In genomic region chr2:102924480-102924879, GRCm38 (mm10) we compare ENCODE assay signal across 25 mouse cellular contexts. TPM values are rescaled to one million over a fixed set of nuclear protein-coding genes. Genes with fewer than 3 reads are reported as not detected.
A peak's percentile ranks its signal among the peaks of the same experiment; 100 is the strongest.
DNase-seq lines count a peak whose midpoint lies in the region; ATAC-seq and TF ChIP-seq lines count a peak whose summit lies in the region.
"Had no signal": no experiment of that assay in that cellular context is flagged by ENCODE, and none has a peak within 500 bp of the region (broad histone marks: within the 10 kb centered on the region; RNA-seq: fewer than 3 reads in every experiment).

No protein-coding gene starts in this region.

- no peak overlapping the region for H3K4me2 ChIP-seq in limb, embryonic 14.5 days (replicated peaks; ENCODE audit: low read depth, low read length, severe bottlenecking)
- H3K4me2 ChIP-seq in lung, embryonic 15.5 days = no peak overlapping the region
- no peak overlapping the region for H3K4me2 ChIP-seq in lung, postnatal 0 days (replicated peaks; ENCODE audit: low read depth, low read length)
- H3K4me2 ChIP-seq: embryonic facial prominence, embryonic 12.5 days; forebrain, embryonic 13.5 days had no signal

- H3K9me3 ChIP-seq in limb, embryonic 14.5 days (ENCODE audit: control insufficient read depth, low read length) = no peaks in the 10 kb centered on the region
- H3K9me3 ChIP-seq in limb, embryonic 10.5 days (replicated peaks) = no peaks in the 10 kb centered on the region
- H3K9me3 ChIP-seq in lung, embryonic 15.5 days = no peaks in the 10 kb centered on the region
- H3K9me3 ChIP-seq in lung, postnatal 0 days (ENCODE audit: low read length) = no peaks in the 10 kb centered on the region
- H3K9me3 ChIP-seq: embryonic facial prominence, embryonic 10.5 days; embryonic facial prominence, embryonic 12.5 days; forebrain, embryonic 13.5 days; G1E had no signal

- WGBS in limb, embryonic 14.5 days = 89% methylated on average over 1 of the region's 1 CpGs
- 94% methylated on average over 1 of the region's 1 CpGs for WGBS in limb, embryonic 10.5 days
- 43% methylated on average over 1 of the region's 1 CpGs for WGBS in lung, embryonic 15.5 days
- 37% methylated on average over 1 of the region's 1 CpGs for WGBS in lung, postnatal 0 days
- 42% methylated on average over 1 of the region's 1 CpGs for WGBS in lung, adult 2 months

- H3K9ac ChIP-seq in limb, embryonic 14.5 days (ENCODE audit: low read depth, low read length, severe bottlenecking) = no peak overlapping the region
- no peak overlapping the region for H3K9ac ChIP-seq in lung, embryonic 15.5 days
- H3K9ac ChIP-seq in lung, postnatal 0 days (replicated peaks; ENCODE audit: low read depth) = no peak overlapping the region
- H3K9ac ChIP-seq: embryonic facial prominence, embryonic 12.5 days; forebrain, embryonic 13.5 days had no signal

- ATAC-seq in limb, embryonic 14.5 days (ENCODE audit: low FRiP score, low read depth) = no peak
- peak; percentile 79; the same call in 1 of the 2 replicates for ATAC-seq in lung, embryonic 15.5 days (ENCODE audit: borderline replicate concordance, extremely low read depth, low FRiP score, low TSS enrichment)
- ATAC-seq in lung, postnatal 0 days = peak; percentile 80
- ATAC-seq: activated CD4-positive, CD25-positive, alpha-beta regulatory T cell, adult 4 months; CD4-positive, CD25-positive, alpha-beta regulatory T cell, adult 4 months; forebrain, embryonic 13.5 days; Patski had no signal

- H3K27me3 ChIP-seq in limb, embryonic 14.5 days (ENCODE audit: control insufficient read depth, insufficient read depth, low read length) = no peaks in the 10 kb centered on the region
- H3K27me3 ChIP-seq in limb, embryonic 10.5 days (ENCODE audit: low read depth, poor library complexity, severe bottlenecking) = no peaks in the 10 kb centered on the region
- H3K27me3 ChIP-seq in lung, embryonic 15.5 days = no peaks in the 10 kb centered on the region
- H3K27me3 ChIP-seq in lung, postnatal 0 days (replicated peaks; ENCODE audit: insufficient read depth, low read length) = no peaks in the 10 kb centered on the region
- H3K27me3 ChIP-seq: CH12.LX; embryonic facial prominence, embryonic 12.5 days; forebrain, embryonic 13.5 days; Patski had no signal

- no peak overlapping the region for H3K27ac ChIP-seq in limb, embryonic 14.5 days (replicated peaks; ENCODE audit: low read depth, low read length)
- no peak overlapping the region for H3K27ac ChIP-seq in limb, embryonic 10.5 days
- H3K27ac ChIP-seq in lung, embryonic 15.5 days = peak overlapping the region; percentile 48
- no peak overlapping the region for H3K27ac ChIP-seq in lung, postnatal 0 days (ENCODE audit: low read length)
- H3K27ac ChIP-seq: embryonic facial prominence, embryonic 10.5 days; embryonic facial prominence, embryonic 12.5 days; forebrain, embryonic 13.5 days had no signal

- TF ChIP-seq POLR2A in limb, embryonic 14.5 days (IDR thresholded peaks at IDR 0.05; ENCODE audit: borderline replicate concordance, extremely low read depth, insufficient read depth, insufficient read length) = no peak
- TF ChIP-seq POLR2A in lung, adult 2 months (IDR thresholded peaks at IDR 0.05; ENCODE audit: borderline replicate concordance, extremely low read depth, low read depth, low read length) = no peak

- no peak overlapping the region for H3K4me3 ChIP-seq in limb, embryonic 14.5 days (replicated peaks; ENCODE audit: low read length)
- H3K4me3 ChIP-seq in limb, embryonic 10.5 days = no peak overlapping the region
- H3K4me3 ChIP-seq in lung, embryonic 15.5 days = no peak overlapping the region
- H3K4me3 ChIP-seq in lung, postnatal 0 days (ENCODE audit: low read depth, low read length) = no peak overlapping the region
- no peak overlapping the region for H3K4me3 ChIP-seq in lung, adult 2 months (replicated peaks; ENCODE audit: extremely low read depth, low read depth, low read length)
- H3K4me3 ChIP-seq: embryonic facial prominence, embryonic 10.5 days; embryonic facial prominence, embryonic 12.5 days; forebrain, embryonic 13.5 days had no signal

- TF ChIP-seq CTCF in lung, postnatal 0 days (IDR thresholded peaks at IDR 0.05) = no peak
- TF ChIP-seq CTCF in lung, adult 2 months (IDR thresholded peaks at IDR 0.05; ENCODE audit: insufficient read depth, low read length) = no peak

- no peaks in the 10 kb centered on the region for H3K36me3 ChIP-seq in limb, embryonic 14.5 days (ENCODE audit: control insufficient read depth, insufficient read depth, low read length)
- H3K36me3 ChIP-seq in limb, embryonic 10.5 days = no peaks in the 10 kb centered on the region
- no peaks in the 10 kb centered on the region for H3K36me3 ChIP-seq in lung, embryonic 15.5 days
- no peaks in the 10 kb centered on the region for H3K36me3 ChIP-seq in lung, postnatal 0 days (ENCODE audit: insufficient read depth, low read length)
- H3K36me3 ChIP-seq: embryonic facial prominence, embryonic 10.5 days; embryonic facial prominence, embryonic 12.5 days; G1E had no signal

- H3K4me1 ChIP-seq in limb, embryonic 14.5 days (ENCODE audit: control insufficient read depth, insufficient read depth, low read length) = no peaks in the 10 kb centered on the region
- H3K4me1 ChIP-seq in limb, embryonic 10.5 days = no peaks in the 10 kb centered on the region
- H3K4me1 ChIP-seq in lung, embryonic 15.5 days = peaks cover 11% of the 10 kb centered on the region
- H3K4me1 ChIP-seq in lung, postnatal 0 days (ENCODE audit: insufficient read depth, low read depth, low read length) = no peaks in the 10 kb centered on the region
- H3K4me1 ChIP-seq in lung, adult 2 months (ENCODE audit: control insufficient read depth, insufficient read depth, low read length) = peaks cover 12% of the 10 kb centered on the region
- H3K4me1 ChIP-seq: embryonic facial prominence, embryonic 10.5 days; embryonic facial prominence, embryonic 12.5 days; forebrain, embryonic 13.5 days had no signal

- intact Hi-C loops in left cerebral cortex, postnatal 25 days (cut with DNase I) = no loop called here

- peak; percentile 2 for DNase-seq in limb, embryonic 14.5 days (ENCODE audit: low spot score)
- DNase-seq in limb, embryonic 10.5 days (ENCODE audit: low spot score) = no peak
- no peak for DNase-seq in lung, postnatal 4 days
- DNase-seq in lung, postnatal 0 days (ENCODE audit: low spot score) = peak; percentile 57
- no peak for DNase-seq in lung, adult 2 months
- DNase-seq in lung, postnatal 36 days = peak; percentile 42
- DNase-seq in left cerebral cortex, postnatal 25 days (ENCODE audit: low spot score in 2 of 2) = no peak
- DNase-seq: adrenal gland, adult 8-10 months; adrenal gland, postnatal 14 days; adrenal gland, postnatal 36 days; B cell, adult 2 months; cerebellum, adult 11-12 months; cerebellum, adult 2 months; cerebellum, adult 9-10 months; cerebellum, postnatal 10 days; cerebellum, postnatal 25 days had no signal

- TF ChIP-seq EP300 in lung, postnatal 0 days (IDR thresholded peaks at IDR 0.05) = peak; percentile 90

RNA-seq across cellular contexts. Expression of gene Cd44, which starts 23.0 kb away (rescaled TPM):
- 29.3 and 32.1 TPM in 2 replicates for polyA plus RNA-seq in limb, embryonic 14.5 days (2012; rRNA removed)
- polyA plus RNA-seq in limb, embryonic 14.5 days (2014; fragmentation: Nextera tagmentation; extraction: Ambion mirVana) = 39.5 and 46.3 TPM in 2 replicates
- polyA plus RNA-seq in limb, embryonic 10.5 days (2016; fragmentation: Nextera tagmentation; extraction: Ambion mirVana) = 3.2 and 3.4 TPM in 2 replicates
- polyA plus RNA-seq in lung, embryonic 15.5 days (2015; fragmentation: Nextera tagmentation; extraction: Ambion mirVana) = 30.0 and 30.9 TPM in 2 replicates
- 44.2 and 45.2 TPM in 2 replicates for polyA plus RNA-seq in lung, postnatal 0 days (2015; fragmentation: Nextera tagmentation; extraction: Ambion mirVana)
- polyA plus RNA-seq in lung, adult 2 months (2012; rRNA removed) = 46.8 and 59.3 TPM in 2 replicates
- 1 to 10 TPM; 4.1 to 5.2 TPM for total RNA-seq in left cerebral cortex, postnatal 25 days (2021)

Comparison
In these comparisons a context has a peak if more than half of its experiments do, and no peak if none do; other contexts are left out.
1. DNase-seq: peak in limb, embryonic 14.5 days (single experiment), lung, postnatal 0 days (single experiment) and lung, postnatal 36 days (single experiment); none in limb, embryonic 10.5 days (single experiment), lung, postnatal 4 days (0 of 2), lung, adult 2 months (single experiment) and left cerebral cortex, postnatal 25 days (0 of 2).